Mouse (Mus musculus): ENCODE data around the gene Mmrn1. TPM values are rescaled to one million over a fixed set of nuclear protein-coding genes. Genes with fewer than 3 reads are reported as not detected.
A peak's percentile ranks its signal among the peaks of the same experiment; 100 is the strongest.
"Not testable (repeated sequence)": the region's sequence is repeated elsewhere in the genome, so short reads cannot be mapped to it uniquely, and the experiment has no call there.

The Mmrn1 gene
- polyA plus RNA-seq (2015; fragmentation: Nextera tagmentation; extraction: Ambion mirVana), result 3.5 and 4.3 TPM in 2 replicates

- not testable (repeated sequence) for H3K27me3 ChIP-seq (replicated peaks); H3K4me1 ChIP-seq; H3K27ac ChIP-seq (replicated peaks); H3K36me3 ChIP-seq; H3K4me2 ChIP-seq; H3K4me3 ChIP-seq; ATAC-seq (ENCODE audit: extremely low read depth, insufficient number of reproducible peaks, low FRiP score, low TSS enrichment); H3K9ac ChIP-seq; H3K9me3 ChIP-seq
- WGBS, result 93% methylated on average over 20 of the region's 20 CpGs
Measured at GRCm38 (mm10) chr6:60924676-60925075, at the start of gene Mmrn1. Gene Mmrn1 (plus strand): TSS chr6:60924976.

GRCm38 (mm10) chr6:60880362-60880761 lies 44.4 kb upstream of the Mmrn1 start:
- Histone ChIP-seq H3K36me3 (no peaks in the 10 kb centered on the region), H3K27ac (replicated peaks) (no peak overlapping the region), H3K4me2 (no peak overlapping the region), H3K9ac (no peak overlapping the region), H3K9me3 (no peaks in the 10 kb centered on the region), H3K4me3 (no peak overlapping the region), H3K4me1 (no peaks in the 10 kb centered on the region), H3K27me3 (replicated peaks) (no peaks in the 10 kb centered on the region)
- ATAC-seq (ENCODE audit: extremely low read depth, insufficient number of reproducible peaks, low FRiP score, low TSS enrichment), result no peak
- WGBS, result 62% methylated on average over 7 of the region's 7 CpGs

DNA sequence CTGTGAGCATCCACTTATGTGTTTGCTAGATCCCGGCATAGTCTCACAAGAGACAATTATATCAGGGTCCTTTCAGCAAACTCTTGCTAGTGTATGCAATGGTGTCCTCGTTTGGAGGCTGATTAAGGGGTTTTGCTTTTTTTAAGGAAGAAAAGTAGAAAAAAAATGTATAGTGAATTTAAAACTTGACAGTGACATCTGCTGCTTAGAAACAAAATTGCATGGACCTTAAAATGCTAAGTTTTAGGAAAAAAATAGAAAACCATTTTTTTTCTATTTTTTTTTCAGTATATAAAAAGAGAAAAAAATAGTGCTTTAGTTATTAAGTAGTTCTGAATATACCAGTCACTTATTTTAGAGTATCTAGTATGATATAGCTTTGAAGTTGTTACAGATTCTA lies 43.2 kb upstream of the Mmrn1 start:
- 59% methylated on average over 2 of the region's 2 CpGs for WGBS
- no peaks in the 10 kb centered on the region for H3K36me3 ChIP-seq
- no peak overlapping the region for H3K4me2 ChIP-seq
- H3K27me3 ChIP-seq (replicated peaks), result no peaks in the 10 kb centered on the region
- no peaks in the 10 kb centered on the region for H3K9me3 ChIP-seq
- H3K27ac ChIP-seq (replicated peaks), result no peak overlapping the region
- H3K4me3 ChIP-seq, result no peak overlapping the region
- no peak for ATAC-seq (ENCODE audit: extremely low read depth, insufficient number of reproducible peaks, low FRiP score, low TSS enrichment)
- no peak overlapping the region for H3K9ac ChIP-seq
- no peaks in the 10 kb centered on the region for H3K4me1 ChIP-seq

DNA sequence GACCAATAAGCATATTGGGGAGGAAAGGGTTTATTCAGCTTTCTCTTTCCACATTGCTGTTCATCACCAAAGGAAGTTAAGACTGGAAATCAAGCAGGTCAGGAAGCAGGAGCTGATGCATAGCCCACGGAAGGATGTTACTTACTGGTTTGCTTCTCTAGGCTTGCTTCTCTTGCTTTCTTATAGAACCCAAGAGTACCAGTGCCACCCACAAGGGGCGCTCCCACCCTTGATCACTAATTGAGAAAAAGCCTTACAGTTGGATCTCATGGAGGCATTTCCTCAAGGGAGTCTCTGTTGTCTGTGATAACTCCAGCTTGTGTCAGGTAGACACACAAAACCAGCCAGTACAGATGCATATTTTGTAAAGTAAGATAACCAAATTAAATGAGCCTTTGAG lies 17.5 kb upstream of the Mmrn1 start:
- H3K4me3 ChIP-seq, result no peak overlapping the region
- no peak overlapping the region for H3K27ac ChIP-seq (replicated peaks)
- H3K9ac ChIP-seq, result no peak overlapping the region
- H3K4me1 ChIP-seq, result no peaks in the 10 kb centered on the region
- no peaks in the 10 kb centered on the region for H3K36me3 ChIP-seq
- WGBS, result 59% methylated on average over 2 of the region's 2 CpGs
- ATAC-seq (ENCODE audit: extremely low read depth, insufficient number of reproducible peaks, low FRiP score, low TSS enrichment), result no peak
- no peaks in the 10 kb centered on the region for H3K27me3 ChIP-seq (replicated peaks)
- H3K4me2 ChIP-seq, result no peak overlapping the region
- H3K9me3 ChIP-seq, result no peaks in the 10 kb centered on the region

GRCm38 (mm10) chr6:60931364-60931763 lies 6.6 kb downstream of the Mmrn1 start:
- Histone ChIP-seq H3K9ac (no peak overlapping the region), H3K27ac (replicated peaks) (no peak overlapping the region), H3K4me3 (no peak overlapping the region), H3K4me2 (no peak overlapping the region), H3K9me3 (no peaks in the 10 kb centered on the region), H3K27me3 (replicated peaks) (no peaks in the 10 kb centered on the region), H3K36me3 (no peaks in the 10 kb centered on the region), H3K4me1 (peaks cover 5% of the 10 kb centered on the region; the same call in 1 of the 2 replicates)
- ATAC-seq (ENCODE audit: extremely low read depth, insufficient number of reproducible peaks, low FRiP score, low TSS enrichment), result no peak; the same call in 1 of the 2 replicates

- Histone ChIP-seq H3K9ac (no peak overlapping the region), H3K9me3 (no peaks in the 10 kb centered on the region), H3K4me3 (no peak overlapping the region), H3K27ac (replicated peaks) (no peak overlapping the region), H3K4me2 (no peak overlapping the region), H3K4me1 (peaks cover 5% of the 10 kb centered on the region; the same call in 1 of the 2 replicates), H3K36me3 (no peaks in the 10 kb centered on the region), H3K27me3 (replicated peaks) (no peaks in the 10 kb centered on the region)
- ATAC-seq (ENCODE audit: extremely low read depth, insufficient number of reproducible peaks, low FRiP score, low TSS enrichment), result no peak
- 57% methylated on average over 4 of the region's 4 CpGs for WGBS
Measured at GRCm38 (mm10) chr6:60934835-60935234, 10.1 kb downstream of the Mmrn1 start.

DNA sequence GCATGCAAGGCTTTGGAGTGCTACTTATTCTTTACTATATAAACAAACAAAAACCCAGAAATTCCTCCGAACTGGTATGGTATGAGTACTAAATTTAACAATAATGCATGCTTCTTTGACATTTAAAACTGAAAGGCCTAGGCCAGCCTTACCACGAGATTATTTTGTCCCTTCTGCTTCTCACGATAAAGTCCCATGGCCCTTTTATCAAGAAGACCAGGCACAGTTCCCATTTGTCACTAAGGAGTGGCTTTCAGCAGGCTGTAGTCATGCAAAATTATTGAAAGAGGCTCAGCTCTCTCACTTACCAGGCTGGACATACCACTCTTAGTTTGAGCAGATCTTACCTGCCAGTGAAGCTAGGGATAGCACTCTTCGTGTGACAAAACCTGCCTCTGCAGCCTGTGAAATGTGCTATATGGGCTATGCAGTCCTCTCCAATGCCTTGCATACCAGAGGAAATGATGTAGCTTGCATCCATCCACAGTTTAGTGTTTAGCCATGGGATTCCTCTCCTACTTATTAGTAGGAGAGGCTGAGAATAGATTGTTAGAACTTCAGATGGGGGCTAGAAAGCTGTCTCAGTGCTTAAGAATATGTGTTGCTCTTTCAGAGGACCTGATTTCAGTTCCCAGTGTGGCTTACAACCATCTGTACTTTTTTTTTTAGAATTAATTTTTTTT lies 10.8 kb downstream of the Mmrn1 start:
- Histone ChIP-seq H3K4me1 (peaks cover 5% of the 10 kb centered on the region; the same call in 1 of the 2 replicates), H3K27me3 (replicated peaks) (no peaks in the 10 kb centered on the region), H3K4me3 (no peak overlapping the region), H3K4me2 (no peak overlapping the region), H3K9ac (no peak overlapping the region), H3K9me3 (no peaks in the 10 kb centered on the region), H3K27ac (replicated peaks) (0 out of 2 replicates have a peak overlapping the region, but pooled peaks have one; percentile 12), H3K36me3 (no peaks in the 10 kb centered on the region)
- WGBS, result 44% methylated on average over 4 of the region's 4 CpGs
- no peak for ATAC-seq (ENCODE audit: extremely low read depth, insufficient number of reproducible peaks, low FRiP score, low TSS enrichment)

GRCm38 (mm10) chr6:60944178-60944577 lies 19.4 kb downstream of the Mmrn1 start:
- Histone ChIP-seq H3K36me3 (no peaks in the 10 kb centered on the region), H3K4me1 (no peaks in the 10 kb centered on the region), H3K9me3 (no peaks in the 10 kb centered on the region), H3K9ac (no peak overlapping the region), H3K4me3 (no peak overlapping the region), H3K27me3 (replicated peaks) (no peaks in the 10 kb centered on the region), H3K4me2 (no peak overlapping the region), H3K27ac (replicated peaks) (no peak overlapping the region)
- 59% methylated on average over 7 of the region's 7 CpGs for WGBS
- no peak for ATAC-seq (ENCODE audit: extremely low read depth, insufficient number of reproducible peaks, low FRiP score, low TSS enrichment)

- H3K27ac ChIP-seq (replicated peaks), result no peak overlapping the region
- no peaks in the 10 kb centered on the region for H3K9me3 ChIP-seq
- WGBS, result 60% methylated on average over 9 of the region's 9 CpGs
Measured at GRCm38 (mm10) chr6:60944621-60945020, 19.8 kb downstream of the Mmrn1 start.

DNA sequence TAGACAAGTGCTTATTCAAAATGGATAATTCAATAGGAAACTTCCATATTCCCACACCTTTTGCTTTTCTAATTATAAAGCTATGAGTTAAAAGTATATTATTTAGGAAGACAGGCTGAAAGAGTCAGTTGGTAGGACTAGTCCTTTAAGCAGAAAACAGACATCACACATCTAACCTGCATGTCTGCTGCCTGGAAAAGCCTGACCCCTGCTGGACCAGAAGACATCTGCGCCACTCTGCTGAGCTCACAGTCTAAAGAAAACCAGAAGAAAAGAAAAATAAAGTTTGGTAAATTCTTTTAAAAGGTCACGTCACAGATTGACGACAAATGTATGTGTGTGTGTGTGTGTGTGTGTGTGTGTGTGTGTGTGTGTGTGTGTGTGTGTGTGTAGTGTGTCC lies 25.6 kb downstream of the Mmrn1 start:
- no peak overlapping the region for H3K4me2 ChIP-seq
- no peaks in the 10 kb centered on the region for H3K27me3 ChIP-seq (replicated peaks)
- H3K27ac ChIP-seq (replicated peaks), result no peak overlapping the region
- no peak overlapping the region for H3K9ac ChIP-seq
- no peak overlapping the region for H3K4me3 ChIP-seq
- no peaks in the 10 kb centered on the region for H3K36me3 ChIP-seq
- ATAC-seq (ENCODE audit: extremely low read depth, insufficient number of reproducible peaks, low FRiP score, low TSS enrichment), result no peak
- no peaks in the 10 kb centered on the region for H3K4me1 ChIP-seq
- no peaks in the 10 kb centered on the region for H3K9me3 ChIP-seq
- 49% methylated on average over 3 of the region's 3 CpGs for WGBS

More at GRCm38 (mm10) chr6:60944621-60945020, 19.8 kb downstream of the Mmrn1 start:
- no peaks in the 10 kb centered on the region for H3K36me3 ChIP-seq
- 0 out of 2 replicates have a peak overlapping the region, but pooled peaks have one; percentile 8 for H3K4me3 ChIP-seq
- no peaks in the 10 kb centered on the region for H3K27me3 ChIP-seq (replicated peaks)
- H3K4me2 ChIP-seq, result no peak overlapping the region
- no peaks in the 10 kb centered on the region for H3K4me1 ChIP-seq
- ATAC-seq (ENCODE audit: extremely low read depth, insufficient number of reproducible peaks, low FRiP score, low TSS enrichment), result no peak
- H3K9ac ChIP-seq, result no peak overlapping the region

DNA sequence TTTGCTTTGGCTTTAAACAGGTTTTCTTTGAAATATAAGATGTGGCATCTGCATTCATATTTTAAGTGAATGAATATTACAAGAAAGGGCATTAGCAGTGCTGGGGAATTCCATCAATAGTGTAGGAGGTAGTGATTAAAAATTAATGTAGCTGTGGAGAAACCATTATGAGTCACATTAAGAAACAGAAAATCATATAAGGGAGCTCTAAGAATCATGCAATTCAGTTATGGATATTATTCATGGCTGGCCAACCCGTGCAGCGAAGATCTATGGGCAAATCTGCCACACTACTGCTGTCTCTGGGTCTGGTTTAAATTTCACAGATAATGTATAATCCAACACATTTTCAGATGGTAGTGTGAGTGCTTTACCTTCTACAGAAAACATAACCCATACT lies 36.5 kb downstream of the Mmrn1 start:
- no peak for ATAC-seq (ENCODE audit: extremely low read depth, insufficient number of reproducible peaks, low FRiP score, low TSS enrichment)
- WGBS, result 72% methylated on average over 2 of the region's 2 CpGs

DNA sequence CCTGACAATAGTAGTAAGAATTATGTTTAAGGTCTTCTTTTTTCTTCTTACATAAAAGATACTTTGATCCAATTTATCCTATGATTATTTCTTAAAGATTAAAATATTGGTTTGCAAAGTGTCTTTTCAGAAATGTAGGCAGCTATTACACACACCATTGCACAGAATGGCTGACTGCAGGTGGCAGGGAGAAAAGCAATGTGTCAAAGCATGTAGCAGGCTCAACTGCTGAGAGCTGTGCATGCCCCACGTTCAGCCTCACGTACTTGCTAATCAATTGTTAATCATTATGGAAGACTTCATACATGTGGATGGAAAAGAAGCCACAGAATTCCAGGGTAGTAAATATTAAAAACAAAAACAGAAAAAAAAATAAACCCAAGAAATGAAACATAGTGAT lies 37.1 kb downstream of the Mmrn1 start:
- Histone ChIP-seq H3K27ac (replicated peaks) (no peak overlapping the region), H3K4me3 (no peak overlapping the region), H3K4me1 (no peaks in the 10 kb centered on the region), H3K4me2 (no peak overlapping the region), H3K9ac (no peak overlapping the region), H3K9me3 (no peaks in the 10 kb centered on the region), H3K27me3 (replicated peaks) (no peaks in the 10 kb centered on the region), H3K36me3 (no peaks in the 10 kb centered on the region)
- ATAC-seq (ENCODE audit: extremely low read depth, insufficient number of reproducible peaks, low FRiP score, low TSS enrichment), result no peak
- 80% methylated on average over 2 of the region's 2 CpGs for WGBS

More for the DNA sequence above, 36.5 kb downstream of the Mmrn1 start:
- no peaks in the 10 kb centered on the region for H3K36me3 ChIP-seq
- H3K27ac ChIP-seq (replicated peaks), result no peak overlapping the region
- no peaks in the 10 kb centered on the region for H3K27me3 ChIP-seq (replicated peaks)
- H3K9me3 ChIP-seq, result no peaks in the 10 kb centered on the region
- no peak overlapping the region for H3K4me3 ChIP-seq
- H3K9ac ChIP-seq, result no peak overlapping the region
- H3K4me2 ChIP-seq, result no peak overlapping the region
- no peaks in the 10 kb centered on the region for H3K4me1 ChIP-seq
